Comparison of ENCODE assay signal across 8 mouse cellular contexts in the genomic region with DNA sequence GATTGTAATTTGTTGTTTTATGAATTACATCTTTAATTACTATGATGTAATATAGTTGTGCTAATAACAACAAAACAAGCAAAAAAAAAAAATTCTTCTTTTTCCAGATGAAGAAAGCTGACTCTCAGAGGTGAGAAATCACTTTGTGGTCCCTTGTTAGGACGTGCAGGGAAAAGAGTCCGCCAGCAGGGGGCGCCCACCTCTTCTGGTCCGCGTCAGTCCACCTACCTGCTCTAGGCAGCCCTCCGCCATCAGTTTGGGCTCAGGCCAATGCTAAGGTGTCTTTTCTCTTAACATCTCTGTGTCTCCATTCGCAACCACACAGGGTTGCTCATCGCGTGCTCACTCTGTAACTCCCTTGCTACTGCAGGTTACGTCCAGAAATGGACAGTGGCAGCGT. TPM values are rescaled to one million over a fixed set of nuclear protein-coding genes. Genes with fewer than 3 reads are reported as not detected.
DNase-seq lines count a peak whose midpoint lies in the region; ATAC-seq and TF ChIP-seq lines count a peak whose summit lies in the region.

No protein-coding gene starts in this region.

- H3K27ac ChIP-seq in forebrain, embryonic 10.5 days: no peak overlapping the region

- no peaks in the 10 kb centered on the region for H3K4me1 ChIP-seq in G1E (ENCODE audit: insufficient read depth, low read depth, low read length)
- peaks cover 5% of the 10 kb centered on the region for H3K4me1 ChIP-seq in forebrain, embryonic 10.5 days

- H3K9me3 ChIP-seq in G1E (replicated peaks): peaks cover 29% of the 10 kb centered on the region
- H3K9me3 ChIP-seq in forebrain, embryonic 10.5 days: peaks cover 8% of the 10 kb centered on the region; the same call in 1 of the 2 replicates

- no peak for ATAC-seq in G1E (ENCODE audit: extremely low read depth, insufficient number of reproducible peaks, low FRiP score, poor library complexity, severe bottlenecking)

- no peak overlapping the region for H3K4me3 ChIP-seq in G1E (ENCODE audit: low read depth, low read length)
- H3K4me3 ChIP-seq in forebrain, embryonic 10.5 days: no peak overlapping the region

- H3K36me3 ChIP-seq in G1E (replicated peaks): no peaks in the 10 kb centered on the region
- H3K36me3 ChIP-seq in forebrain, embryonic 10.5 days (replicated peaks): no peaks in the 10 kb centered on the region

- WGBS in forebrain, embryonic 10.5 days: 18% methylated on average over 11 of the region's 11 CpGs

- intact Hi-C loops in heart, postnatal 36 days (cut with DNase I): loop anchor here (1.0 to 5.0 kb wide), 3 partner anchors 162 to 332 kb away; no protein-coding TSS in a partner anchor

- peak; percentile 16 for DNase-seq in G1E (ENCODE audit: low spot score)
- peak; percentile 83 for DNase-seq in brain, adult 2 months (ENCODE audit: low read depth, low spot score)
- peak; percentile 78 for DNase-seq in forebrain, embryonic 10.5 days (ENCODE audit: extremely low spot score, low spot score)
- peak; percentile 75 to 84 for DNase-seq in heart, postnatal 36 days
- DNase-seq in kidney, postnatal 4 days: peak; percentile 91 to 92
- DNase-seq in lung, postnatal 14 days: peak; percentile 86
- peak; percentile 78 for DNase-seq in retina, postnatal 1 day
- peak; percentile 68 for DNase-seq in urinary bladder, adult 2 months (ENCODE audit: low spot score)

- peak; percentile 41; the same call in 1 of the 2 replicates for TF ChIP-seq CTCF in G1E (IDR thresholded peaks at IDR 0.05; ENCODE audit: low read depth, low read length)

- H3K27me3 ChIP-seq in G1E (ENCODE audit: insufficient read depth, low read length): no peaks in the 10 kb centered on the region
- peaks cover 38% of the 10 kb centered on the region for H3K27me3 ChIP-seq in forebrain, embryonic 10.5 days (ENCODE audit: poor library complexity, severe bottlenecking)

RNA-seq across cellular contexts. Expression of gene Hunk, which starts 5.9 kb away (rescaled TPM):
- not detected in 2 replicates for total RNA-seq in G1E (2014; fragmentation: Nextera tagmentation)
- total RNA-seq in G1E (2017): 0.06 and 0.11 TPM in 2 replicates
- not detected in 2 replicates for polyA plus RNA-seq in G1E (2012)
- 13.7 and 14.9 TPM in 2 replicates for polyA plus RNA-seq in forebrain, embryonic 10.5 days (2016; fragmentation: Nextera tagmentation; extraction: Ambion mirVana)
- total RNA-seq in heart, postnatal 36 days (2021): under 1 TPM; 0.57 to 0.67 TPM
- polyA plus RNA-seq in urinary bladder, adult 2 months (2012; rRNA removed): 3.2 and 4.0 TPM in 2 replicates

Comparison
In these comparisons a context has a peak if more than half of its experiments do, and no peak if none do; other contexts are left out.
1. DNase-seq: peak in every context shown above with its lines; median percentile 92 in kidney, postnatal 4 days; 86 in lung, postnatal 14 days; 83 in brain, adult 2 months; 80 in heart, postnatal 36 days; 78 in forebrain, embryonic 10.5 days; 78 in retina, postnatal 1 day; 68 in urinary bladder, adult 2 months; 16 in G1E.